Mouse (Mus musculus) 3134 (cell line): ENCODE data around the gene Mvb12a.

Experiments
- DNase-seq: peaks from one replicate; pipeline ENCODE4 v3.0.0-alpha.2; 2011; ENCODE audit warnings: low spot score; ENCODE audit not compliant: insufficient read length; ENCODE audit errors: extremely low read depth

The Mvb12a gene

DNA sequence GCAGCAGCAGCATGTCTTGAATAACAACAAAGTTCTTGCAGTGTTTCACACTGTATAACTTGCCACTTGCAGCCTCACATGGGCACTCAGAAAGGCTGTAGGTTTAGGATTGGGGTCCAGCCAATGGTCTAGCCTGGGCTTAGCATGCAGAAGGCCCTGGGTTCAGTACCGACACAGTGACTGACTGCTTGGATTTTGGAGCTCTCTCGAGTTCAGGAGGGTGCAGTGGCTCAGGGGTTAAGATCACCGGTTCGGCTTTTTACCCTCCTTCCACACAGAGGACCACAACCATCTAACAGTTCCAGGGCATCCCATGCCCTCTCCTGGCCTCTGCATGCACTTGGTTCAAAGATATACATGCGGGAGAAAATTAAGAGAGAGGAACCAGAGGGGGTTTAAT lies 48.3 kb downstream of the Mvb12a start:
- no peak for DNase-seq

DNA sequence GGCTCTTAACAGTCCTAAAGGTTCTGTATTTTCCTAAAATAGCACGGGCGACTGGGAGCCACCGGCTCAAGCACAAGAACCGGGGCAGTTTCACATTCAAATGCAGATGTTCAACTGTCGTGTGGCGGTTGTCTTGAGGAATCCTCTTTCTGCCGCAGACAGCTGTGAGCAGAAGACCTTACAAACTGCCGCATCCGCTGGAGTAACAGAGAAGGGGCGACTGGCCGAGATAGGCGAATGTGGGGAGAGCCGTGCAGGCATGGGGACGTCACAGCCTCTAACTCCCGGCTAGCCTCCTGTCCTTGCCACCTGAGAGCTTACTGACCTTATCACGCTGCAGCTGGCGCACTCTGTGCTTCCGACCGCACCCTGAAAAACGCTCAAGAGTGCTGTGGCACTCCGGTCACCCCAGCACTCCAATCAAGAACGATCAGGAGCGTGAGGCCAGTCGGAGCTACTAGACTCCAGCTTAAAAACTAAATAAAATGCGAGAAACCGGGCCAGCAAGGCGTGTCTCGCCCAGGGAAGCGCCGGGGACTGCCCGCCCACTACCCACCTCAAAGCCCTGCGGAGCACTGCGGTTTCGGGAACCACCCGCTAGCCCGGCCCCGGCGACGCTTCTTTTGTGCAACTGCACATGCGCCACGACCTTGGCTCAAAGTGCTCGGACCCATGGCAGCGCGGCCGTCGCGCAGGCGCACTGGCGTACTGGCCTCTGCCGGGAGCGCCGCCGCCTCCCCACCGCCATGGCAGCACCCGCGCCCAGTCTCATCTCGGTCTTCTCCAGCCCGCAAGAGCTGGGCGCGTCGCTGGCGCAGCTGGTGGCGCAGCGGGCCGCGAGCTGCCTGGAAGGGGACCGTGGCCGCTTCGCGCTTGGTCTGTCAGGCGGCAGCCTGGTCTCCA lies 49.0 kb downstream of the Mvb12a start, which contains the start of gene Pgls:
TSS of gene Pgls (plus strand) at position 706 of the 903 bp plus-strand sequence.
- peak; percentile 95 for DNase-seq

DNA sequence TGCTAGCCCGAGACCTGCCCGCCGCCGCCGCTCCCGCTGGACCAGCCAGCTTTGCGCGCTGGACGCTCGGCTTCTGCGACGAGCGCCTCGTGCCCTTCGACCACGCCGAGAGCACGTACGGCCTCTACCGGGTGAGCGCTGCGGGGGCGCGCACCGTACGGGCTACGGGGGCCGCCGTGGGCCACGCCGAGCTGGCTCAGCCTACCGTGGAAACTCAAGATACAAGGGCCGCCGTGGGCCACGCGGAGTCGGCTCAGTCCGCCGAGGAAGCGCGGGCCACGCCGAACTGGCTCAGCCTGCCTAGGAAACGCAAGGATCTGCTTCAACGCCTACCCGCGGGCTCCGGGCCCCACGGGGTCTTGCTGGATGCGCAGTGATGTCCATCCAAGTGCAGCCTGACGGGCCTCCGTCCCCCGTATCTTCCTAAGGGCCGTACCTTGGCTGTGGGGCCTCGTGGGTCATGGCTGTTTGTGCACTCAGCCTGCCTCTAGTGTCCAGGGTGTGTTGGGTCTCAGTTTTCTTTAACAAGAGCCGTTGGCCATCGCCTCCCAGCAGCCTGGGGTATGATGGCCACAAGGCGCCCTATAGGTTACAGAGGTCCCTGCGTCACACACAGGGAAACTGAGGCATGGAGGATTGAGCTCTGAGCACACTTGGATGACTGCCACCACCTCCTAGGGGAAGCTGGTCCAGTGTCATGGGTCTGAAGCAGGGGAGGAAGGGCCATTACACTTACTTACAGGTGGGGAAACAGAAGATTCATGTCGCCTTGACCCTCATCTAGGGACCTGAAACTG lies 49.9 kb downstream of the Mvb12a start:
- DNase-seq = no peak

- DNase-seq = no peak
Observed at GRCm38 (mm10) chr8:71593556-71594323, 51.0 kb downstream of the Mvb12a start.

GRCm38 (mm10) chr8:71594324-71594722 lies 51.6 kb downstream of the Mvb12a start:
- no peak for DNase-seq

DNA sequence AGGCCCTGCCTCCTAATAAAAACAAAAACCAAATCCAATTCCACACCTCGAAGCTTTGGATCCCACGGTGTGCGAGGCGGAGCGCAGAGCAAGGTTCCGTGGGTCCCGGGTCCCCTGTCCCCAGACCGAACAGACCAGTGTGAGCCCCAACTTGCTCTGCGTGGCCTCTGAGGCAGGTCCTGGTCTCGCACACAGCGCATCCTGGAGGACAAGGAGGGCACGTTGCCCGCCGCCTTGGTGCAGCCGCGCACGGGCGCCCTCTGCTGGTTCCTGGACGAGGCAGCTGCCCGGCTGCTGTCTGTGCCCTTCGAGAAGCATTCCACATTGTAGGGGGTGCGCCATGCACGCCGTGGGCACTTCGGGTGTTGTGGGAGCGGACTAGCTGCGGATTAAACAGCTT lies 53.1 kb downstream of the Mvb12a start:
- peak; percentile 86 for DNase-seq

DNA sequence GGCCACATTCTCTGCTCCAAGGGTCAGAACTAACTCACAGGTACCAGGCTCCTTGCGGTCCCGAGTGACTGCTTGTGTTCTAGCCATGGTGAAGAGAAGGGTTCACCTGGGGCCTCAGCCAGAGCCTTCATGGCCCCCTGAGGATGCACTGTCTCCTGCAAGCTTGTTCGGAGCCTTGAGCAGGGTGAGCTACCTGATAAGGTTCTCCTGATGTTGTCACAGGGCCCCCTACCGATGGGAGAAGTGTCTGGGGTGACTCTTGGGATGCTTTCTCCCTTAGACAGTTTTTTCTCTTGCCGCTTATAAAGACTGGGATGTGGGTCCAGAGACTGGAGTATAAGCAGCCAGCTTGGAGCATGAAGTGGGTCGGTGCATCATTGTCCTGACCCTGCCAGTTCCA lies 53.7 kb downstream of the Mvb12a start:
- DNase-seq = no peak

DNA sequence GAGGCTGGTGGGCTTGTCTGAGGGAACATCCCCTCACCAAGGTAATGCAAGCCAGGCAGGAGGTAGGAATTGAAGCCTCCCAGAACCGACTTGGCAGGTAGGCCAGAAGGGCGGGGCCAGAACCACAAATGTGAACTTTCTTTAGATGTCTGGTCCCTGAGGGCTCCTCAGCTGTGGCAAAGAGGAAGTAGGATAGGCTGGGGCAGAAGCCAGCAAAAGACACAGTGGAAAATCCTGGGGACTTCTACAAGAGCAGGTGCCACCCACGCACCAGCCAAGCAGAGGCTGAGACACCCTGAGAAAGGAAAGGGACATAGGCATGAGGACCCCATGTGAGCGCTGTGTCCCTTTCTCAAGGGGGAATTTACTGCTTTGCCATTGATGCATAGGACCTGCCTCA lies 54.1 kb downstream of the Mvb12a start:
- no peak for DNase-seq

DNA sequence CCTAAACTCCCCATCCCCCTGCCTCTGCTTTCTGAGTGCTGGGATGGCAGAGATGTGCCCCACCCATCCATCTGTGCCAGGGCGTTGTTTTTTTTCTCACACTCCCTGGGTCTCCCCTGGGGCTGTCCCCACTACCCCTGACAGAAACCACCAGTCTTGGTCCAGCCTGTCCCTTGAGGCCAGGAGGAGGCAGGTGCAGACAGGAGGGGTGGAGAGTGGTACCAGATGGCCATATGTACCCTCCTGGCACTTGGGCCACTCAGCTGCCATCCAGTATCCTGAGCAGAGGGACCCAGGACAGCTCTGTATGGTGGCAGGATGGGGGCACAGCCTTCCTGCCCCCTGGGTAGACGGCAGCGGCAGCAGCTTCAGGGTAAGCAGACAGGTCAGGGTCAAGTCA lies 54.7 kb downstream of the Mvb12a start, which contains the start of gene Fam129c:
TSS of gene Fam129c (plus strand) at position 198 of the 400 bp plus-strand sequence.
- no peak for DNase-seq
